Mouse (Mus musculus): ENCODE measurements around the gene B130006D01Rik. TPM values are rescaled to one million over a fixed set of nuclear protein-coding genes. Genes with fewer than 3 reads are reported as not detected.
A peak's percentile ranks its signal among the peaks of the same experiment; 100 is the strongest.

B130006D01Rik gene
- not detected in 2 replicates for polyA plus RNA-seq (2012)

DNA sequence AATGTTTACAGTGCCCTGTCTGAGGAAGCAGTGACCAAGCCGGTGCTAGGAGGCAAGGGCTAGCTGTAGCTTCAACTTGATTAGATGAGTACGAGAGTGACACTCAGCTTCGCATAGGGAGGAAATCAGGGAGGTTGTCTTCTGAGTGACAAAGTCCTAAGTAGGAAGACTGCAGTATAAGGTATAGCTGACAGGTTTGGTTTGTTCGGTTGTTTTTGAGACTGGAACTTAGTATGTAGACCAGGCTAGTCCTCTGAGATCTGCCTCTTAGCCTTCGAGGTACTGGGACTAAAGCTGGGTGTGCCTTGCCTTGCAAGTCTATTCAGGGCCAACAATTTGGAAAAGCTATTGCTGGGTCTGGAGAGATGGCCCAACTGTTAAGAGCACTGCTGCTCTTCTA, at the start of gene B130006D01Rik:
TSS of gene B130006D01Rik (plus strand) at position 301 of the 400 bp plus-strand sequence.
- H3K4me1 ChIP-seq (ENCODE audit: control insufficient read depth) = peaks cover 8% of the 10 kb centered on the region
- TF ChIP-seq TAL1 (IDR thresholded peaks at IDR 0.05; ENCODE audit: low read length) = no peak
- TF ChIP-seq GATA1 (IDR thresholded peaks at IDR 0.05; ENCODE audit: low read length) = no peak
- no peaks in the 10 kb centered on the region for H3K27me3 ChIP-seq (ENCODE audit: control insufficient read depth)
- no peak within 1 kb of the TSS for H3K4me3 ChIP-seq (replicated peaks)
- H3K9me3 ChIP-seq (ENCODE audit: control insufficient read depth, low read length) = no peaks in the 10 kb centered on the region
- H3K36me3 ChIP-seq (ENCODE audit: control insufficient read depth) = no peaks in the 10 kb centered on the region

DNA sequence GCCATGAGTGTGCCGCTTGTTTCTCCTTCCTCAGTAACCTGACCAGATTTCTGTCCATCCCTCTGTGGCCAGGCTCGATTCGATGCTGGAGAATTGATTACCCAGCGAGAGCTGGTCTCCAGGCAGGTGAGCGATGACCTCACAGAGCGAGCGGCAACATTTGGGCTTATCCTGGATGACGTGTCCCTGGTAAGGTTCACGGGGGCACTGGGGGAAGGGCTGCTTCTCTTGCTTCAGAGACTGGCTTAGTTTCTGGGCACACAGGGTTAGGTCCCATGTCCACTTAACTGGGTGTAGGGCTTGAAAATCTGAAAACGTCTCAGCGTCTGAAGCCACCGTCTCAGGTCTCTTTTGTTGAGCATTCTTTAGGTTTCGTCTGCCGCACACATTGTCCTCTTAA, 47.9 kb upstream of the B130006D01Rik start:
- Histone ChIP-seq H3K4me1 (ENCODE audit: control insufficient read depth) (peaks cover 5% of the 10 kb centered on the region), H3K4me3 (replicated peaks) (no peak overlapping the region), H3K9me3 (ENCODE audit: control insufficient read depth, low read length) (no peaks in the 10 kb centered on the region), H3K36me3 (ENCODE audit: control insufficient read depth) (peaks cover 87% of the 10 kb centered on the region), H3K27me3 (ENCODE audit: control insufficient read depth) (no peaks in the 10 kb centered on the region)
- TF ChIP-seq TAL1 (IDR thresholded peaks at IDR 0.05; ENCODE audit: low read length) = no peak
- TF ChIP-seq GATA1 (IDR thresholded peaks at IDR 0.05; ENCODE audit: low read length) = no peak

GRCm38 (mm10) chr11:95676307-95676706, 47.1 kb upstream of the B130006D01Rik start:
- Histone ChIP-seq H3K4me3 (replicated peaks) (no peak overlapping the region), H3K27me3 (ENCODE audit: control insufficient read depth) (no peaks in the 10 kb centered on the region), H3K36me3 (ENCODE audit: control insufficient read depth) (peaks cover 85% of the 10 kb centered on the region), H3K4me1 (ENCODE audit: control insufficient read depth) (peaks cover 5% of the 10 kb centered on the region), H3K9me3 (ENCODE audit: control insufficient read depth, low read length) (no peaks in the 10 kb centered on the region)
- no peak for TF ChIP-seq GATA1 (IDR thresholded peaks at IDR 0.05; ENCODE audit: low read length)
- no peak for TF ChIP-seq TAL1 (IDR thresholded peaks at IDR 0.05; ENCODE audit: low read length)

DNA sequence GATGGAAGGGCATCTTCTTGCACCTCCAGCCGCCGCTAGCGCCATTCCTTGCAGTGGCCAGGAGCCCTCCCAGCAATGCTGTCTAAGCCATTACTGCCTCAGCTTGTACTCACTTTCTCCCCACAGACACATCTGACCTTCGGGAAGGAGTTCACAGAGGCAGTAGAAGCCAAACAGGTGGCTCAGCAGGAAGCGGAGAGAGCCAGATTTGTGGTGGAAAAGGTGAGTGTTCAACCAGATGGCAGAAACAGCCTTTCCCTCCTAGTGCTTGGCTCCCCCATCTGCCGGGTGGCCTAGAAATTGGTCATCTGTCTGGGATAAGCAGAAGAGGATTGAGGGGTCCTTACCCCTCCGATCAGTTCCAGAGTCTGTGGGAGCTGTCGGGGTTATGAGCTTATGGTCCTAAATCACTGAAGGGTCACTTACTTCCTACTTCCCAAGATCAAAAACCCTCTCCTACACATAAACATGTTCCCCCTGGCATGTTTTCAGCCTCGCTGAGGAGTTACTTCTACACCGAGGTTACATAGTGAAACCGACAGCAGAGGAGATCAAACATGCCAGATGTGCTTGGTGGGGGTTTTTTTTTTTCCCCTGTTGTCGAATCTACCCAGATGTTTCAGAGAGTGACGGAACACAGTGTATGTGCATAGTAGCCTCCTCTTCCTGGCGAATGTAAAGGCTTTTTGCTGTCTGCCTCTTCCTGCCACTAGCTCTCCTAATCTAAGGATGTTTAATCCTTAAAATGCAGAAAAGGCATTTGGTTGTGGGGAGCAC, 45.3 kb upstream of the B130006D01Rik start:
- no peak for TF ChIP-seq GATA1 (IDR thresholded peaks at IDR 0.05; ENCODE audit: low read length)
- no peak for TF ChIP-seq TAL1 (IDR thresholded peaks at IDR 0.05; ENCODE audit: low read length)
- Histone ChIP-seq H3K27me3 (ENCODE audit: control insufficient read depth) (no peaks in the 10 kb centered on the region), H3K4me1 (ENCODE audit: control insufficient read depth) (peaks cover 5% of the 10 kb centered on the region), H3K9me3 (ENCODE audit: control insufficient read depth, low read length) (no peaks in the 10 kb centered on the region), H3K36me3 (ENCODE audit: control insufficient read depth) (peaks cover 84% of the 10 kb centered on the region), H3K4me3 (replicated peaks) (no peak overlapping the region)

GRCm38 (mm10) chr11:95681995-95682601, 41.3 kb upstream of the B130006D01Rik start:
- TF ChIP-seq GATA1 (IDR thresholded peaks at IDR 0.05; ENCODE audit: low read length) = no peak
- TF ChIP-seq TAL1 (IDR thresholded peaks at IDR 0.05; ENCODE audit: low read length) = no peak
- Histone ChIP-seq H3K4me1 (ENCODE audit: control insufficient read depth) (peaks cover 12% of the 10 kb centered on the region), H3K9me3 (ENCODE audit: control insufficient read depth, low read length) (no peaks in the 10 kb centered on the region), H3K4me3 (replicated peaks) (no peak overlapping the region), H3K36me3 (ENCODE audit: control insufficient read depth) (peaks cover 47% of the 10 kb centered on the region), H3K27me3 (ENCODE audit: control insufficient read depth) (no peaks in the 10 kb centered on the region)

DNA sequence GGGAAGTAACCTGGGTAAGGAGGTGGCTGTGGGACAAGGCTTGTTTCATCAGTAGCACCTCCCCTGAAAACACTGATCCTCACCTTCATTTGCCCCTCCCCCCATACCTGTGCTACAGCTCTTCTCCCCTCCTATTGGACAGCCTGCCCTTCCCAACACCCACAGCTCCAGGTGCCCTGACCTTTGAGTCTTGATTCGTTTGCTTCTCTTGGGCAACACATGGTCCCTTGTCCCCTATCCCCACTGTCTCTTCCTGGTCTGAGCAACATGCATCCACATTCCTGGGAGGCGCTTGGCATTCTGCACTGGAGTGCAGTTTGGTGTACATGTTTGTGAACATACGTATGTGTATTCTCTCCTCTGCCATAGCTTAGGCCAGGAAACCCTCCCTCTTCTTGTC, 40.4 kb upstream of the B130006D01Rik start:
- Histone ChIP-seq H3K4me3 (replicated peaks) (no peak overlapping the region), H3K27me3 (ENCODE audit: control insufficient read depth) (no peaks in the 10 kb centered on the region), H3K4me1 (ENCODE audit: control insufficient read depth) (peaks cover 19% of the 10 kb centered on the region), H3K36me3 (ENCODE audit: control insufficient read depth) (peaks cover 38% of the 10 kb centered on the region), H3K9me3 (ENCODE audit: control insufficient read depth, low read length) (no peaks in the 10 kb centered on the region)
- no peak for TF ChIP-seq TAL1 (IDR thresholded peaks at IDR 0.05; ENCODE audit: low read length)
- TF ChIP-seq GATA1 (IDR thresholded peaks at IDR 0.05; ENCODE audit: low read length) = no peak

- no peak overlapping the region for H3K4me3 ChIP-seq (replicated peaks)
- H3K36me3 ChIP-seq (ENCODE audit: control insufficient read depth) = peaks cover 13% of the 10 kb centered on the region
- H3K27me3 ChIP-seq (ENCODE audit: control insufficient read depth) = no peaks in the 10 kb centered on the region
- H3K4me1 ChIP-seq (ENCODE audit: control insufficient read depth) = peaks cover 49% of the 10 kb centered on the region
- no peaks in the 10 kb centered on the region for H3K9me3 ChIP-seq (ENCODE audit: control insufficient read depth, low read length)
- no peak for TF ChIP-seq TAL1 (IDR thresholded peaks at IDR 0.05; ENCODE audit: low read length)
- no peak for TF ChIP-seq GATA1 (IDR thresholded peaks at IDR 0.05; ENCODE audit: low read length)
Measured at GRCm38 (mm10) chr11:95686031-95686430, 37.4 kb upstream of the B130006D01Rik start.

GRCm38 (mm10) chr11:95687084-95687656, 36.2 kb upstream of the B130006D01Rik start:
- Histone ChIP-seq H3K27me3 (ENCODE audit: control insufficient read depth) (no peaks in the 10 kb centered on the region), H3K9me3 (ENCODE audit: control insufficient read depth, low read length) (no peaks in the 10 kb centered on the region), H3K4me3 (replicated peaks) (no peak overlapping the region), H3K36me3 (ENCODE audit: control insufficient read depth) (peaks cover 2% of the 10 kb centered on the region), H3K4me1 (ENCODE audit: control insufficient read depth) (peaks cover 57% of the 10 kb centered on the region)
- TF ChIP-seq GATA1 (IDR thresholded peaks at IDR 0.05; ENCODE audit: low read length) (no peak), TAL1 (IDR thresholded peaks at IDR 0.05; ENCODE audit: low read length) (no peak)

DNA sequence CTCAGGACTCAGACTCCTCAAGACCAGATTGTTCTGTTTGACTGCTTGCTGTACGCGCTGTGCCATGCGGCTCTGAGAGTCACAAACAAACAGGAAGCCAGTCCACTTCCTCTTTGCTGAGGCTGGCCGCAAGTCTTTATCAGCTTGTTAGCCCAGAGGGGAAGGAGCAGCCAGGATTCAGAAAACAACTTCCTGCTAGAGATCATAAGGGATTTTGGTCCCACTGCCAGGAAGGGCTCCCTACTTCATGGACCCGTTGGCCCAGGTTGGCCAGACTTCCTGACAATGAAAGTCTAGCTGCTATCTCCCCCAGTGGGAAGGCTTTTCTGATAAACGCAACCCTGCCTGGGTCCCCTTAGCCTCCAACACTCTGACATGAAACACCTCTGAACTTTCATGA, 34.9 kb upstream of the B130006D01Rik start:
- Histone ChIP-seq H3K9me3 (ENCODE audit: control insufficient read depth, low read length) (no peaks in the 10 kb centered on the region), H3K4me1 (ENCODE audit: control insufficient read depth) (peaks cover 65% of the 10 kb centered on the region), H3K4me3 (replicated peaks) (peak overlapping the region; percentile 55), H3K36me3 (ENCODE audit: control insufficient read depth) (no peaks in the 10 kb centered on the region), H3K27me3 (ENCODE audit: control insufficient read depth) (no peaks in the 10 kb centered on the region)
- TF ChIP-seq GATA1 (IDR thresholded peaks at IDR 0.05; ENCODE audit: low read length) (no peak), TAL1 (IDR thresholded peaks at IDR 0.05; ENCODE audit: low read length) (no peak)
